Mouse (Mus musculus): ENCODE data around the gene Gm21915. TPM values are rescaled to one million over a fixed set of nuclear protein-coding genes. Genes with fewer than 3 reads are reported as not detected.

Gm21915 gene
- polyA plus RNA-seq, 1 experiment from 2014 or later = not detected

GRCm38 (mm10) chr9:40631505-40631904 is 38.9 kb upstream of the Gm21915 start:
- WGBS = 80% methylated on average over 10 of the region's 10 CpGs

GRCm38 (mm10) chr9:40636054-40636453 is 34.4 kb upstream of the Gm21915 start:
- no peaks in the 10 kb centered on the region for H3K4me1 ChIP-seq (replicated peaks; ENCODE audit: control insufficient read depth, insufficient read depth, low read length)
- H3K4me2 ChIP-seq (ENCODE audit: low read depth, low read length) = no peak overlapping the region
- ATAC-seq (ENCODE audit: low read depth) = peak; percentile 51; the same call in 1 of the 2 replicates
- no peak overlapping the region for H3K9ac ChIP-seq (ENCODE audit: low read length)
- no peaks in the 10 kb centered on the region for H3K27me3 ChIP-seq (ENCODE audit: control insufficient read depth, insufficient read depth, low read depth, low read length)
- H3K4me3 ChIP-seq (ENCODE audit: low read length) = no peak overlapping the region
- no peaks in the 10 kb centered on the region for H3K9me3 ChIP-seq (ENCODE audit: control insufficient read depth, low read length)
- H3K27ac ChIP-seq (ENCODE audit: low read length) = no peak overlapping the region
- no peaks in the 10 kb centered on the region for H3K36me3 ChIP-seq (ENCODE audit: control insufficient read depth, insufficient read depth, low read length)
- 7% methylated on average over 2 of the region's 2 CpGs for WGBS

More at GRCm38 (mm10) chr9:40631505-40631904, 38.9 kb upstream of the Gm21915 start:
- no peak for ATAC-seq (ENCODE audit: low read depth)
- no peaks in the 10 kb centered on the region for H3K4me1 ChIP-seq (replicated peaks; ENCODE audit: control insufficient read depth, insufficient read depth, low read length)
- no peak overlapping the region for H3K4me3 ChIP-seq (ENCODE audit: low read length)
- H3K27ac ChIP-seq (ENCODE audit: low read length) = no peak overlapping the region
- H3K9me3 ChIP-seq (ENCODE audit: control insufficient read depth, low read length) = no peaks in the 10 kb centered on the region
- no peak overlapping the region for H3K4me2 ChIP-seq (ENCODE audit: low read depth, low read length)
- no peaks in the 10 kb centered on the region for H3K27me3 ChIP-seq (ENCODE audit: control insufficient read depth, insufficient read depth, low read depth, low read length)
- H3K9ac ChIP-seq (ENCODE audit: low read length) = no peak overlapping the region
- no peaks in the 10 kb centered on the region for H3K36me3 ChIP-seq (ENCODE audit: control insufficient read depth, insufficient read depth, low read length)

- H3K27me3 ChIP-seq (ENCODE audit: control insufficient read depth, insufficient read depth, low read depth, low read length) = no peaks in the 10 kb centered on the region
- peak overlapping the region; percentile 50 for H3K4me3 ChIP-seq (ENCODE audit: low read length)
- H3K36me3 ChIP-seq (ENCODE audit: control insufficient read depth, insufficient read depth, low read length) = no peaks in the 10 kb centered on the region
- peak; percentile 38; the same call in 1 of the 2 replicates for ATAC-seq (ENCODE audit: low read depth)
- peak overlapping the region; percentile 53 for H3K9ac ChIP-seq (ENCODE audit: low read length)
- 33% methylated on average over 8 of the region's 8 CpGs for WGBS
- no peaks in the 10 kb centered on the region for H3K9me3 ChIP-seq (ENCODE audit: control insufficient read depth, low read length)
- H3K4me2 ChIP-seq (ENCODE audit: low read depth, low read length) = peak overlapping the region; percentile 66
- H3K4me1 ChIP-seq (replicated peaks; ENCODE audit: control insufficient read depth, insufficient read depth, low read length) = no peaks in the 10 kb centered on the region
- no peak overlapping the region for H3K27ac ChIP-seq (ENCODE audit: low read length)
These were observed 32.6 kb upstream of the Gm21915 start for GRCm38 (mm10) chr9:40637705-40638393.

- 5% methylated on average over 14 of the region's 14 CpGs for WGBS
- Histone ChIP-seq H3K27ac (ENCODE audit: low read length) (no peak overlapping the region), H3K27me3 (ENCODE audit: control insufficient read depth, insufficient read depth, low read depth, low read length) (no peaks in the 10 kb centered on the region), H3K4me1 (replicated peaks; ENCODE audit: control insufficient read depth, insufficient read depth, low read length) (no peaks in the 10 kb centered on the region), H3K36me3 (ENCODE audit: control insufficient read depth, insufficient read depth, low read length) (no peaks in the 10 kb centered on the region), H3K4me3 (ENCODE audit: low read length) (peak overlapping the region; percentile 50), H3K4me2 (ENCODE audit: low read depth, low read length) (peak overlapping the region; percentile 66), H3K9me3 (ENCODE audit: control insufficient read depth, low read length) (no peaks in the 10 kb centered on the region), H3K9ac (ENCODE audit: low read length) (peak overlapping the region; percentile 53)
- ATAC-seq (ENCODE audit: low read depth) = peak; percentile 44
These were observed 31.9 kb upstream of the Gm21915 start for GRCm38 (mm10) chr9:40638394-40639049.

GRCm38 (mm10) chr9:40639536-40640187 is 30.8 kb upstream of the Gm21915 start:
- 73% methylated on average over 10 of the region's 10 CpGs for WGBS
- ATAC-seq (ENCODE audit: low read depth) = no peak
- H3K4me2 ChIP-seq (ENCODE audit: low read depth, low read length) = no peak overlapping the region

GRCm38 (mm10) chr9:40641318-40641717 is 29.1 kb upstream of the Gm21915 start:
- ATAC-seq (ENCODE audit: low read depth) = no peak
- Histone ChIP-seq H3K27ac (ENCODE audit: low read length) (no peak overlapping the region), H3K9ac (ENCODE audit: low read length) (no peak overlapping the region), H3K4me2 (ENCODE audit: low read depth, low read length) (no peak overlapping the region), H3K9me3 (ENCODE audit: control insufficient read depth, low read length) (no peaks in the 10 kb centered on the region), H3K4me1 (replicated peaks; ENCODE audit: control insufficient read depth, insufficient read depth, low read length) (no peaks in the 10 kb centered on the region), H3K27me3 (ENCODE audit: control insufficient read depth, insufficient read depth, low read depth, low read length) (no peaks in the 10 kb centered on the region), H3K4me3 (ENCODE audit: low read length) (no peak overlapping the region), H3K36me3 (ENCODE audit: control insufficient read depth, insufficient read depth, low read length) (no peaks in the 10 kb centered on the region)
- 64% methylated on average over 2 of the region's 2 CpGs for WGBS

More at GRCm38 (mm10) chr9:40639536-40640187, 30.8 kb upstream of the Gm21915 start:
- no peaks in the 10 kb centered on the region for H3K27me3 ChIP-seq (ENCODE audit: control insufficient read depth, insufficient read depth, low read depth, low read length)
- H3K27ac ChIP-seq (ENCODE audit: low read length) = no peak overlapping the region
- H3K36me3 ChIP-seq (ENCODE audit: control insufficient read depth, insufficient read depth, low read length) = no peaks in the 10 kb centered on the region
- H3K4me3 ChIP-seq (ENCODE audit: low read length) = no peak overlapping the region
- H3K4me1 ChIP-seq (replicated peaks; ENCODE audit: control insufficient read depth, insufficient read depth, low read length) = no peaks in the 10 kb centered on the region
- no peaks in the 10 kb centered on the region for H3K9me3 ChIP-seq (ENCODE audit: control insufficient read depth, low read length)
- H3K9ac ChIP-seq (ENCODE audit: low read length) = no peak overlapping the region

GRCm38 (mm10) chr9:40642470-40643220 is 27.8 kb upstream of the Gm21915 start:
- Histone ChIP-seq H3K9ac (ENCODE audit: low read length) (no peak overlapping the region), H3K27ac (ENCODE audit: low read length) (no peak overlapping the region), H3K27me3 (ENCODE audit: control insufficient read depth, insufficient read depth, low read depth, low read length) (no peaks in the 10 kb centered on the region), H3K36me3 (ENCODE audit: control insufficient read depth, insufficient read depth, low read length) (no peaks in the 10 kb centered on the region), H3K4me1 (replicated peaks; ENCODE audit: control insufficient read depth, insufficient read depth, low read length) (no peaks in the 10 kb centered on the region), H3K4me2 (ENCODE audit: low read depth, low read length) (no peak overlapping the region), H3K4me3 (ENCODE audit: low read length) (no peak overlapping the region), H3K9me3 (ENCODE audit: control insufficient read depth, low read length) (no peaks in the 10 kb centered on the region)
- 33% methylated on average over 16 of the region's 16 CpGs for WGBS
- ATAC-seq (ENCODE audit: low read depth) = no peak

GRCm38 (mm10) chr9:40649444-40649843 is 21.0 kb upstream of the Gm21915 start:
- Histone ChIP-seq H3K4me1 (replicated peaks; ENCODE audit: control insufficient read depth, insufficient read depth, low read length) (no peaks in the 10 kb centered on the region), H3K4me3 (ENCODE audit: low read length) (no peak overlapping the region), H3K36me3 (ENCODE audit: control insufficient read depth, insufficient read depth, low read length) (no peaks in the 10 kb centered on the region), H3K9me3 (ENCODE audit: control insufficient read depth, low read length) (no peaks in the 10 kb centered on the region), H3K27me3 (ENCODE audit: control insufficient read depth, insufficient read depth, low read depth, low read length) (no peaks in the 10 kb centered on the region), H3K27ac (ENCODE audit: low read length) (no peak overlapping the region), H3K4me2 (ENCODE audit: low read depth, low read length) (no peak overlapping the region), H3K9ac (ENCODE audit: low read length) (no peak overlapping the region)
- WGBS = 78% methylated on average over 3 of the region's 3 CpGs
- peak; percentile 26; the same call in 1 of the 2 replicates for ATAC-seq (ENCODE audit: low read depth)

Measured in lung, embryonic 16.5 days (tissue).